Mouse (Mus musculus) liver, embryonic 14.5 days (tissue): ENCODE data around the gene Zcchc2. TPM values are rescaled to one million over a fixed set of nuclear protein-coding genes. Genes with fewer than 3 reads are reported as not detected.

ENCODE experiments used
- ATAC-seq: fragments of 200-750 bp; cut with Nextera tagmentation; 2 replicates; pipeline ENCODE4 v1.8.0; 2017; ENCODE audit warnings: moderate number of reproducible peaks, mild to moderate bottlenecking, moderate library complexity; ENCODE audit not compliant: insufficient read depth
- DNase-seq, 3 experiments: peaks; one replicate each; pipeline ENCODE4 v3.0.0-alpha.2; 2012 to 2013; ENCODE audit warnings: low read depth in 3 of 3, low spot score in 3 of 3
- H3K27ac ChIP-seq: fragments of 300-500 bp; sonication (generic); 2 replicates; pipeline ENCODE4 v1.5.1; 2014; ENCODE audit warnings: moderate library complexity, mild to moderate bottlenecking, control low read depth, inconsistent platforms
- H3K27me3 ChIP-seq: fragments of 300-500 bp; sonication (generic); 2 replicates; pipeline ENCODE4 v1.6.1; 2014; ENCODE audit warnings: mild to moderate bottlenecking, low read length, moderate library complexity; ENCODE audit not compliant: control insufficient read depth, insufficient read depth
- H3K36me3 ChIP-seq: fragments of 300-500 bp; sonication (generic); replicated peaks from 2 replicates; pipeline ENCODE4 v1.6.1; 2014; ENCODE audit warnings: low read depth; ENCODE audit not compliant: control insufficient read depth, insufficient read depth
- H3K4me1 ChIP-seq, 2 experiments: fragments of 200-500 bp in 1 of 2; fragments of 300-500 bp in 1 of 2; sonication (generic) in 1 of 2; replicated peaks; 2 replicates each; pipeline ENCODE4 v1.6.1; 2012 to 2014; ENCODE audit warnings: antibody characterized with exemption in 1 of 2, inconsistent platforms in 1 of 2, low read length in 1 of 2; ENCODE audit not compliant: control insufficient read depth in 2 of 2, insufficient read depth in 2 of 2
- H3K4me2 ChIP-seq: fragments of 300-500 bp; sonication (generic); 2 replicates; pipeline ENCODE4 v1.6.1; 2014; ENCODE audit warnings: low read depth, mild to moderate bottlenecking, control low read depth, moderate library complexity
- H3K4me3 ChIP-seq, 2 experiments: fragments of 200-500 bp in 1 of 2; fragments of 300-500 bp in 1 of 2; sonication (generic) in 1 of 2; 2 replicates each; pipeline ENCODE4 v1.5.1; 2012 to 2014; ENCODE audit warnings: low read depth in 2 of 2, low read length in 2 of 2, mild to moderate bottlenecking in 2 of 2, control low read depth in 1 of 2, inconsistent platforms in 1 of 2, moderate library complexity in 1 of 2; ENCODE audit not compliant: insufficient read depth in 1 of 2
- H3K9ac ChIP-seq: fragments of 300-500 bp; sonication (generic); replicated peaks from 2 replicates; pipeline ENCODE4 v1.6.1; 2014; ENCODE audit warnings: mild to moderate bottlenecking, control low read depth, moderate library complexity
- H3K9me3 ChIP-seq: fragments of 300-500 bp; sonication (generic); 2 replicates; pipeline ENCODE4 v1.6.1; 2016; ENCODE audit warnings: low read length, mixed read lengths; ENCODE audit not compliant: control insufficient read depth
- CTCF ChIP-seq: IDR thresholded peaks from 2 replicates; pipeline ENCODE4 v1.5.1; 2016; ENCODE audit warnings: antibody characterized with exemption, low read depth, control low read depth
- EP300 ChIP-seq: IDR thresholded peaks from 2 replicates; pipeline ENCODE4 v1.6.1; 2016; ENCODE audit warnings: antibody characterized with exemption, low read depth
- WGBS: fragments of 180-500 bp; shearing (Covaris S2); extraction: QIAGEN DNeasy Blood & Tissue Kit; methylation state at CpG from one replicate; pipeline ENCODE4 v1.1.7; 2014; ENCODE audit not compliant: insufficient replicate concordance; 5-methylcytosine and 5-hydroxymethylcytosine counted together
- polyA plus RNA-seq, 2 experiments: library from polyadenylated mRNA; depleted of rRNA in 1 of 2; stranded (reverse) in 1 of 2; unstranded in 1 of 2; fragments of >200 nt; fragmentation: Nextera tagmentation in 1 of 2; extraction: Ambion mirVana in 1 of 2; gene quantifications; 2 replicates each; pipeline versions ENCODE4 v1.2.1 to v1.2.3; 2012 to 2014

The Zcchc2 gene
- polyA plus RNA-seq, 2 experiments, result 1.0 to 4.3 TPM

GRCm38 (mm10) chr1:106030886-106031285 is 40.7 kb downstream of the Zcchc2 start:
- DNase-seq (no peak), ATAC-seq (no peak)
- 73% methylated on average over 2 of the region's 2 CpGs for WGBS
- Histone ChIP-seq H3K4me3 (no peak overlapping the region), H3K9me3 (no peaks in the 10 kb centered on the region), H3K36me3 (peaks cover 5% of the 10 kb centered on the region), H3K27me3 (no peaks in the 10 kb centered on the region), H3K27ac (no peak overlapping the region), H3K4me1 (no peaks in the 10 kb centered on the region; a peak in 1 of 4 replicates), H3K4me2 (no peak overlapping the region), H3K9ac (no peak overlapping the region)
- no peak for TF ChIP-seq EP300
- no peak for TF ChIP-seq CTCF

- TF ChIP-seq EP300 (no peak), CTCF (no peak)
- Histone ChIP-seq H3K9ac (no peak overlapping the region), H3K4me3 (no peak overlapping the region), H3K27me3 (no peaks in the 10 kb centered on the region), H3K4me1 (no peaks in the 10 kb centered on the region; a peak in 1 of 4 replicates), H3K9me3 (no peaks in the 10 kb centered on the region), H3K36me3 (peaks cover 5% of the 10 kb centered on the region), H3K27ac (no peak overlapping the region), H3K4me2 (no peak overlapping the region)
- ATAC-seq (no peak), DNase-seq (no peak)
- 43% methylated on average over 6 of the region's 6 CpGs for WGBS
Measured at GRCm38 (mm10) chr1:106031908-106032307, 41.7 kb downstream of the Zcchc2 start.

GRCm38 (mm10) chr1:106034776-106035175 is 44.6 kb downstream of the Zcchc2 start:
- Histone ChIP-seq H3K27ac (no peak overlapping the region), H3K4me2 (no peak overlapping the region), H3K4me3 (no peak overlapping the region), H3K27me3 (no peaks in the 10 kb centered on the region), H3K36me3 (peaks cover 3% of the 10 kb centered on the region), H3K4me1 (no peaks in the 10 kb centered on the region; a peak in 1 of 4 replicates), H3K9me3 (no peaks in the 10 kb centered on the region), H3K9ac (no peak overlapping the region)
- DNase-seq, result no peak
- 61% methylated on average over 7 of the region's 7 CpGs for WGBS
- ATAC-seq, result no peak
- TF ChIP-seq EP300, result no peak
- TF ChIP-seq CTCF, result no peak

- WGBS, result 58% methylated on average over 19 of the region's 19 CpGs
- peak in 2 of 3 experiments; percentile 15 to 26 for DNase-seq
- TF ChIP-seq CTCF (peak; percentile 83), EP300 (no peak)
Measured at GRCm38 (mm10) chr1:106036861-106037599, 46.8 kb downstream of the Zcchc2 start.

GRCm38 (mm10) chr1:106039326-106039725 is 49.1 kb downstream of the Zcchc2 start:
- WGBS, result 70% methylated on average over 6 of the region's 6 CpGs
- H3K9me3 ChIP-seq, result no peaks in the 10 kb centered on the region
- H3K4me2 ChIP-seq, result no peak overlapping the region
- H3K4me1 ChIP-seq, result no peaks in the 10 kb centered on the region
- H3K9ac ChIP-seq, result no peak overlapping the region
- no peaks in the 10 kb centered on the region for H3K36me3 ChIP-seq
- no peak overlapping the region for H3K27ac ChIP-seq
- no peak overlapping the region for H3K4me3 ChIP-seq
- H3K27me3 ChIP-seq, result no peaks in the 10 kb centered on the region
- DNase-seq (no peak), ATAC-seq (no peak)
- no peak for TF ChIP-seq CTCF

More at GRCm38 (mm10) chr1:106036861-106037599, 46.8 kb downstream of the Zcchc2 start:
- Histone ChIP-seq H3K4me1 (no peaks in the 10 kb centered on the region), H3K9me3 (no peaks in the 10 kb centered on the region), H3K4me3 (no peak overlapping the region), H3K9ac (no peak overlapping the region), H3K27ac (no peak overlapping the region), H3K27me3 (no peaks in the 10 kb centered on the region), H3K36me3 (no peaks in the 10 kb centered on the region; the same call in 1 of the 2 replicates), H3K4me2 (no peak overlapping the region)
- ATAC-seq, result 0 out of 2 replicates have a peak, but pooled peaks have one; percentile 45
